Mouse (Mus musculus) cortical plate, adult 2 months (tissue): ENCODE measurements around the gene Fbxo2.

ENCODE experiments used
- CTCF ChIP-seq: fragments of 200-500 bp; IDR thresholded peaks from 2 replicates; pipeline ENCODE4 v1.5.1; 2011; ENCODE audit warnings: mild to moderate bottlenecking, control low read depth, low read length; ENCODE audit not compliant: insufficient read depth; ENCODE audit errors: extremely low read depth
- POLR2A ChIP-seq: fragments of 200-500 bp; IDR thresholded peaks from 2 replicates; pipeline ENCODE4 v1.6.1; 2011; ENCODE audit warnings: mild to moderate bottlenecking, low read length, control low read depth; ENCODE audit not compliant: insufficient read depth; ENCODE audit errors: extremely low read depth

DNA sequence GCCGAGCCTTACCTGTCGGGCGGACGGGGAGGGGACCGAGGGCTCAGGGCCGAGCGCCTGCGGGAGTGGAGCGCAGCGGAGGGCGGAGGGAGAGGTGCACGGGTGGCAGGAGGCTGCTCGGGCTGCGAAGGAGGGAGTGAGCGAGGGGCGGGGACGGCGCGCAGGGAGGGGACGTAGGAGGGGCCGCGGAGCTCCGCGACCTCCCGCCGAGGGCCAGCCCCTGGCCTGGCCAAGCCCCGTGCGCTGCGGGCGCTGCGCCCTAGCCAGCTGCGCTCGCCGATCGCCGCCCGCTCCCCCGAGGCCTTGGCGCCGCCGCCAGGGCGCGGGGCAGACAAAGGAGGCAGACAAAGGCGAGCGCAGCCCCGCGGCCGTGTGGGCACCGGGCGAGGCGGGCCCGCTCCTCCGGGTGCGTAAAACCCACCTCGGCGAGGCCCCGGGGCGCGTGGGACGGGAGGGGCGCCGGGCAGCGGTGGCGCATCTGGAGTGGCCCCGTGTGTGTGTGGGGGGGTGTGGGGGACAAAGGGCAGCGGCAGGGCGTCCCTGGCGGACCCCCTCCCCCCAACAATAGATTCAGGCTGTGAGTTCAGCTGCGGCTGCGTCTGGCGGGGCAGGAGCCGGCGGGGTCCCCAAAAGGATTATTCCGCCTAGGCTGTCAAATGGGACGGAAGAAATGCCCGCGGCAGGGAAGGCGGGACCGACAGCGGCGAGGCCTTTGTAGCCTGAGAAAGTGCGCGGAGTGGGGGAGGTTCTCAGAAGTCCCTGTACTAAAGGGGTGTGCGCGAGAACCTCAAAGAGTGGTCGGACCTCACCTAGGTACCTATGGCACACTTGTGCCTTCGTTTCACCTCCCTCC, 29.6 kb upstream of the Fbxo2 start, which contains the start of gene Draxin:
- no peak for TF ChIP-seq POLR2A
- TF ChIP-seq CTCF = no peak
